Mouse (Mus musculus) limb, embryonic 12.5 days (tissue): ENCODE data around the gene Gm20388. TPM values are rescaled to one million over a fixed set of nuclear protein-coding genes. Genes with fewer than 3 reads are reported as not detected.

Experiments
- ATAC-seq: fragments of 200-750 bp; cut with Nextera tagmentation; 2 replicates; pipeline ENCODE4 v1.8.0; 2017; ENCODE audit warnings: low read depth, moderate TSS enrichment; ENCODE audit not compliant: insufficient number of reproducible peaks, insufficient read depth, low FRiP score, low TSS enrichment
- H3K27ac ChIP-seq: fragments of 300-500 bp; sonication (generic); 2 replicates; pipeline ENCODE4 v1.5.1; 2016; ENCODE audit warnings: mild to moderate bottlenecking, moderate library complexity
- H3K27me3 ChIP-seq: fragments of 300-500 bp; sonication (generic); 2 replicates; pipeline ENCODE4 v1.6.1; 2016; ENCODE audit warnings: mild to moderate bottlenecking, moderate library complexity
- H3K36me3 ChIP-seq: fragments of 300-500 bp; sonication (generic); 2 replicates; pipeline ENCODE4 v1.6.1; 2016; ENCODE audit warnings: mild to moderate bottlenecking, moderate library complexity
- H3K4me1 ChIP-seq: fragments of 300-500 bp; sonication (generic); replicated peaks from 2 replicates; pipeline ENCODE4 v1.6.1; 2016
- H3K4me2 ChIP-seq: fragments of 300-500 bp; sonication (generic); 2 replicates; pipeline ENCODE4 v1.6.1; 2016; ENCODE audit warnings: mild to moderate bottlenecking, moderate library complexity
- H3K4me3 ChIP-seq: fragments of 300-500 bp; sonication (generic); replicated peaks from 2 replicates; pipeline ENCODE4 v1.5.1; 2016; ENCODE audit warnings: mild to moderate bottlenecking
- H3K9ac ChIP-seq: fragments of 300-500 bp; sonication (generic); replicated peaks from 2 replicates; pipeline ENCODE4 v1.6.1; 2016; ENCODE audit warnings: mild to moderate bottlenecking, moderate library complexity
- H3K9me3 ChIP-seq: fragments of 300-500 bp; sonication (generic); 2 replicates; pipeline ENCODE4 v1.6.1; 2016; ENCODE audit warnings: mild to moderate bottlenecking, moderate library complexity
- WGBS: fragments of 180-500 bp; shearing (Covaris S2); methylation state at CpG from one replicate; pipeline ENCODE4 v1.1.7; 2016; 5-methylcytosine and 5-hydroxymethylcytosine counted together
- polyA plus RNA-seq: library from polyadenylated mRNA; unstranded; fragments of >200 nt; fragmentation: Nextera tagmentation; extraction: Ambion mirVana; gene quantifications from 2 replicates; pipeline ENCODE4 v1.2.1, GENCODE M21; 2016

Gm20388 gene
- polyA plus RNA-seq, 1 experiment from 2014 or later, result not detected

- H3K4me2 ChIP-seq, result peak overlapping the region; percentile 57
- peak overlapping the region; percentile 94 for H3K27ac ChIP-seq
- no peak for ATAC-seq
- H3K9me3 ChIP-seq, result no peaks in the 10 kb centered on the region
- H3K9ac ChIP-seq, result peak overlapping the region; percentile 38; the same call in 1 of the 2 replicates
- H3K27me3 ChIP-seq, result no peaks in the 10 kb centered on the region
- H3K36me3 ChIP-seq, result no peaks in the 10 kb centered on the region
- 67% methylated on average over 5 of the region's 5 CpGs for WGBS
- H3K4me1 ChIP-seq, result peaks cover 41% of the 10 kb centered on the region
- H3K4me3 ChIP-seq, result no peak overlapping the region
These were observed 281.0 kb downstream of the Gm20388 start for GRCm38 (mm10) chr8:120191633-120192032.

GRCm38 (mm10) chr8:120192118-120192517 is 281.5 kb downstream of the Gm20388 start:
- Histone ChIP-seq H3K36me3 (no peaks in the 10 kb centered on the region), H3K4me1 (peaks cover 36% of the 10 kb centered on the region), H3K4me3 (no peak overlapping the region), H3K27me3 (no peaks in the 10 kb centered on the region), H3K9ac (no peak overlapping the region), H3K9me3 (no peaks in the 10 kb centered on the region), H3K4me2 (no peak overlapping the region), H3K27ac (peak overlapping the region; percentile 94)
- WGBS, result over 99% methylated on average over 5 of the region's 5 CpGs
- no peak for ATAC-seq

- no peak for ATAC-seq
- no peaks in the 10 kb centered on the region for H3K27me3 ChIP-seq
- no peak overlapping the region for H3K9ac ChIP-seq
- 0 out of 2 replicates have a peak, but pooled peaks cover 2% of the 10 kb centered on the region for H3K4me1 ChIP-seq
- H3K27ac ChIP-seq, result no peak overlapping the region
- H3K4me2 ChIP-seq, result no peak overlapping the region
- peaks cover 8% of the 10 kb centered on the region for H3K9me3 ChIP-seq
- H3K36me3 ChIP-seq, result no peaks in the 10 kb centered on the region
- H3K4me3 ChIP-seq, result no peak overlapping the region
- 87% methylated on average over 6 of the region's 6 CpGs for WGBS
These were observed 290.7 kb downstream of the Gm20388 start for GRCm38 (mm10) chr8:120201351-120201750.

- Histone ChIP-seq H3K4me2 (no peak overlapping the region), H3K4me3 (no peak overlapping the region), H3K27ac (no peak overlapping the region), H3K4me1 (peaks cover 2% of the 10 kb centered on the region; the same call in 1 of the 2 replicates), H3K9me3 (peaks cover 8% of the 10 kb centered on the region), H3K9ac (no peak overlapping the region), H3K27me3 (no peaks in the 10 kb centered on the region), H3K36me3 (no peaks in the 10 kb centered on the region)
- no peak for ATAC-seq
- 61% methylated on average over 3 of the region's 3 CpGs for WGBS
These were observed 291.9 kb downstream of the Gm20388 start for GRCm38 (mm10) chr8:120202546-120202945.

GRCm38 (mm10) chr8:120204736-120205360 is 294.2 kb downstream of the Gm20388 start:
- Histone ChIP-seq H3K36me3 (no peaks in the 10 kb centered on the region), H3K4me2 (no peak overlapping the region), H3K4me3 (no peak overlapping the region), H3K9me3 (peaks cover 4% of the 10 kb centered on the region), H3K27me3 (no peaks in the 10 kb centered on the region), H3K27ac (no peak overlapping the region), H3K4me1 (peaks cover 11% of the 10 kb centered on the region), H3K9ac (no peak overlapping the region)
- ATAC-seq, result no peak
- WGBS, result 74% methylated on average over 7 of the region's 7 CpGs

- Histone ChIP-seq H3K9me3 (no peaks in the 10 kb centered on the region), H3K36me3 (no peaks in the 10 kb centered on the region), H3K27ac (no peak overlapping the region), H3K27me3 (no peaks in the 10 kb centered on the region), H3K4me2 (no peak overlapping the region), H3K4me1 (peaks cover 19% of the 10 kb centered on the region), H3K4me3 (no peak overlapping the region), H3K9ac (no peak overlapping the region)
- WGBS, result 84% methylated on average over 9 of the region's 9 CpGs
- no peak for ATAC-seq
These were observed 295.3 kb downstream of the Gm20388 start for GRCm38 (mm10) chr8:120205916-120206315.

GRCm38 (mm10) chr8:120207364-120207763 is 296.7 kb downstream of the Gm20388 start:
- ATAC-seq, result no peak
- no peaks in the 10 kb centered on the region for H3K9me3 ChIP-seq
- no peaks in the 10 kb centered on the region for H3K27me3 ChIP-seq
- H3K27ac ChIP-seq, result no peak overlapping the region
- H3K36me3 ChIP-seq, result no peaks in the 10 kb centered on the region
- no peak overlapping the region for H3K4me2 ChIP-seq
- H3K4me3 ChIP-seq, result no peak overlapping the region
- no peak overlapping the region for H3K9ac ChIP-seq
- peaks cover 26% of the 10 kb centered on the region for H3K4me1 ChIP-seq
- WGBS, result 86% methylated on average over 8 of the region's 8 CpGs

- no peak for ATAC-seq
- no peak overlapping the region; the same call in 1 of the 2 replicates for H3K4me2 ChIP-seq
- H3K9me3 ChIP-seq, result no peaks in the 10 kb centered on the region
- H3K27me3 ChIP-seq, result no peaks in the 10 kb centered on the region
- H3K9ac ChIP-seq, result no peak overlapping the region
- H3K4me1 ChIP-seq, result peaks cover 26% of the 10 kb centered on the region
- WGBS, result 31% methylated on average over 11 of the region's 11 CpGs
- no peaks in the 10 kb centered on the region for H3K36me3 ChIP-seq
- no peak overlapping the region for H3K27ac ChIP-seq
- H3K4me3 ChIP-seq, result no peak overlapping the region
These were observed 297.5 kb downstream of the Gm20388 start for GRCm38 (mm10) chr8:120208113-120208512.

- ATAC-seq, result no peak
- H3K36me3 ChIP-seq, result no peaks in the 10 kb centered on the region
- no peak overlapping the region for H3K4me2 ChIP-seq
- H3K9me3 ChIP-seq, result no peaks in the 10 kb centered on the region
- H3K27ac ChIP-seq, result 0 out of 2 replicates have a peak overlapping the region, but pooled peaks have one; percentile 35
- 17% methylated on average over 4 of the region's 4 CpGs for whole genome bisulfite sequencing
- peaks cover 49% of the 10 kb centered on the region for H3K4me1 ChIP-seq
- no peaks in the 10 kb centered on the region for H3K27me3 ChIP-seq
- no peak overlapping the region for H3K9ac ChIP-seq
- H3K4me3 ChIP-seq, result no peak overlapping the region
These were observed 300.7 kb downstream of the Gm20388 start for GRCm38 (mm10) chr8:120211345-120211744.

- Histone ChIP-seq H3K4me3 (no peak overlapping the region), H3K27me3 (no peaks in the 10 kb centered on the region), H3K36me3 (no peaks in the 10 kb centered on the region), H3K4me1 (peaks cover 61% of the 10 kb centered on the region), H3K27ac (no peak overlapping the region), H3K9me3 (no peaks in the 10 kb centered on the region), H3K4me2 (no peak overlapping the region), H3K9ac (no peak overlapping the region)
- 87% methylated on average over 7 of the region's 7 CpGs for WGBS
- no peak for ATAC-seq
These were observed 302.0 kb downstream of the Gm20388 start for GRCm38 (mm10) chr8:120212596-120212995.

GRCm38 (mm10) chr8:120213229-120213628 is 302.6 kb downstream of the Gm20388 start:
- Histone ChIP-seq H3K36me3 (no peaks in the 10 kb centered on the region), H3K4me1 (peaks cover 61% of the 10 kb centered on the region)

GRCm38 (mm10) chr8:120213939-120214338 is 303.3 kb downstream of the Gm20388 start:
- H3K4me2 ChIP-seq, result no peak overlapping the region

More at GRCm38 (mm10) chr8:120213229-120213628, 302.6 kb downstream of the Gm20388 start:
- no peak overlapping the region for H3K4me3 ChIP-seq
- H3K27me3 ChIP-seq, result no peaks in the 10 kb centered on the region
- no peak overlapping the region for H3K4me2 ChIP-seq
- WGBS, result 88% methylated on average over 3 of the region's 3 CpGs
- H3K27ac ChIP-seq, result no peak overlapping the region
- ATAC-seq, result no peak
- H3K9me3 ChIP-seq, result no peaks in the 10 kb centered on the region
- no peak overlapping the region for H3K9ac ChIP-seq

More at GRCm38 (mm10) chr8:120213939-120214338, 303.3 kb downstream of the Gm20388 start:
- peaks cover 62% of the 10 kb centered on the region for H3K4me1 ChIP-seq
- WGBS, result 73% methylated on average over 5 of the region's 5 CpGs
- no peaks in the 10 kb centered on the region for H3K36me3 ChIP-seq
- no peak overlapping the region for H3K4me3 ChIP-seq
- ATAC-seq, result no peak
- no peaks in the 10 kb centered on the region for H3K27me3 ChIP-seq
- no peaks in the 10 kb centered on the region for H3K9me3 ChIP-seq
- no peak overlapping the region for H3K9ac ChIP-seq
- H3K27ac ChIP-seq, result peak overlapping the region; percentile 35; the same call in 1 of the 2 replicates
